Mouse (Mus musculus) naive thymus-derived CD4-positive, alpha-beta T cell, adult 2 months (primary cell): ENCODE measurements around the gene Lrrc1.

Experiments
- DNase-seq: peaks from one replicate; pipeline ENCODE4 v3.0.0-alpha.2; 2011; ENCODE audit warnings: low read depth

Gene Lrrc1

DNA sequence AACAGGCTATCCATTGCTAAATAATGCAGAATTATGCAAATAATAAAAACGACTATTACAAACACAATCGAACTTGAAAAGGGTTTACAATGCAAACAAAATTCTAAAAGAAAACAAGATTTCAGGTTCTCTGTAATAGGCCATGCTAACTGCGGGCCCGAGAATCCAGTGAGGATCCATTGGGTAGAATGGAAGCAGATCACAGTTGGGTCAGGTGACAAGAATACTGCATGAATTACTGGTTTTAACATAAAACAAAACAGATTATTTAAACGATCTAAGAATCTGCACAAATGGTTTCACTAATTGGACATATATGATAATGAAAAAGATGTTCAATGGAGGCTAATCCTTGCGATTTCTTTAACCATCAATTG lies 42.5 kb downstream of the Lrrc1 start:
- DNase-seq: no peak

GRCm38 (mm10) chr9:77499084-77499483 lies 45.6 kb downstream of the Lrrc1 start:
- no peak for DNase-seq

- no peak for DNase-seq
Measured at GRCm38 (mm10) chr9:77498406-77498805, 46.3 kb downstream of the Lrrc1 start.

DNA sequence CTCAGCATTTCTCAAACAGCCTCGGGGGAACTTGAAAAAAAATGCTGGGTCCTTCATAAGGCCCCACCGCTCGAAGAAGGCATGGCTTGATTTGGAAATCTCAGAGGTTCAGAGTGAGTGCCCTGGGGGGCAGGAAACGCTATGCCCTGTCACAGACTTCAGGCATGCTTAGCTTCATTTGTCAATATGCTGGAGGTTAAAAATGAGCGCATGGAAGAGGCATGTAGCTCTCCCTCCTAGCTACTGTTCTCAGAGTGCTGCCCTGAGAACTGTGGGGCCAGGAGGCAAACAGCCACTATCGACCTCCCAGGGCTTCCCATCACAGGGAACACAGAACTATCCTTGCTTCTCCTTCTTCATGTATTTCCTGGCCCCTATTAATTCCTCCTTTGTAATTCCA lies 47.5 kb downstream of the Lrrc1 start:
- peak; percentile 30 for DNase-seq

GRCm38 (mm10) chr9:77496540-77497062 lies 48.1 kb downstream of the Lrrc1 start:
- peak; percentile 46 for DNase-seq

DNA sequence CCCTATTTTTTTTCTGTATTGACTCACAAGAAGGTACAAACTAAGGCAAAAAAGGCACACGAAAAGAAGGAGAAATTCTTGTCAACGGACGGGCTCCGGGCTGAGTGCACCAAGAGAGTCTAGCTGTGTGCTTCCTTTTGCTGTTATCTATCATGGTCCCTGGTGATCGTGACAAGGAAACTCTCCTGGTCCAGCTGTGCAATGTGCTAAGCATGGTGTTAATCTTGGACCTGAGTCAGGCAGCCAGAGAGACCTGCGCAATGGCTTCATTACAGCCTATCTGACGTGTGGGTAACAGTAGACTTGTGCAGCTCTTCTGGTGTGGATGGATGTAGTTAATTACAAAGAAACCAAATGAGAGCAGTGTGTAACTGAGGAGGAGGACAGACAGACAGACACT lies 50.4 kb downstream of the Lrrc1 start:
- no peak for DNase-seq

DNA sequence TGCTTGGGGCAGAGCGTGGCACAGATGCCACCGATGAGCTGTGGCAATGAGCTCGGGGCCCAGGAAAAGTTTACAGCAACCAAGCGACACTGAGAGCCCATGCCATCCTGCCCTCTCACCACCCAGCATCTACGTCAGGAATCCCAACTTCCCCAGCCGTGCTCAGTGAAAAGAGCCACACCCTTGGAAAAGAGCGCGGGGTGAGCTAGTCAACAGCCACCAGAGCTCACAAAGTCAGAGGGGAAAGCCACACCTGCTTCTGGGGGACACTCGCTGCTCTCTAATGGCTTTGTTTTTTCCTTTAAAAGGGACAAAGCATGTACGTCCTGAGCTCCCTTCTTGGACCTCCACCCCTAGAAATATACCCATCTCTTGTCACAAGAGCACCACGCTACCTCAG lies 56.1 kb downstream of the Lrrc1 start:
- no peak for DNase-seq

- DNase-seq: no peak
Measured at GRCm38 (mm10) chr9:77487427-77487826, 57.2 kb downstream of the Lrrc1 start.

DNA sequence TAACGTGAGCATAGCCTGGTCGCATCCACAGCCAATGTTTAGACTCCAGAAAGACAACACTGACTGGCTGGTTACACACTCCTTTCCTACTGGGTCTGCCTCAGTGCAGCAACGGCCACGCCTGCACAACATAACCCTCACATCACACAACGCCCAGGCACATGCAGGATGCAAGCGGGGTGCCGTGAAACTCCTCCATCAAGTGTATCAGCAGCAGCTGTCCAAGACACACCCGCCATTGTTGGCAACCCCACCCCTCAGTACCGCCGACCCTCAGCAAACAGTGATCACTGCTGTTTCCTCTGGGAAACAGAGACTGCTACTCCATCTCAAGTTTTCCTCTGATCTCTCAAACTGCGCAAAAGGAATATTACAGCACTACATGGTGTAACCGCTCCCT lies 58.8 kb downstream of the Lrrc1 start:
- DNase-seq: no peak

GRCm38 (mm10) chr9:77484751-77485150 lies 59.9 kb downstream of the Lrrc1 start:
- DNase-seq: no peak

DNA sequence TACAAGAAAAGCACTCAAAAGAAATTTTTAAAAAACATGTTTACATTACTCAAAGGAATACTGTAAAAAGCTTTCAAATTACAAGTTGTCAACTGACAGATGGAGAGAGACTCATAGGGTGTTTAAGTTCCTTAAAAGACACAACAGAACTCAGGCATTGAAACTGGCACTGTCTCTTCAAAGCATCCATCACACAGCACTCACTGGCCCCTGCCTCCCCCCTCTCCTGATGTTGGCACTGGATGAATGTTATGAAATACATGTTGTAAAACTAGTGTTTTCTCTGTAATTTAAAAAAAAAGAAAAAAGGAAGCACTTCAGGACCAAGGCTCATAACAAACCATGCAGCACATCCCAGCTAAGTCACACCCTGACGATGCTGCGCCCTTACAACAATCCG lies 61.1 kb downstream of the Lrrc1 start:
- no peak for DNase-seq

DNA sequence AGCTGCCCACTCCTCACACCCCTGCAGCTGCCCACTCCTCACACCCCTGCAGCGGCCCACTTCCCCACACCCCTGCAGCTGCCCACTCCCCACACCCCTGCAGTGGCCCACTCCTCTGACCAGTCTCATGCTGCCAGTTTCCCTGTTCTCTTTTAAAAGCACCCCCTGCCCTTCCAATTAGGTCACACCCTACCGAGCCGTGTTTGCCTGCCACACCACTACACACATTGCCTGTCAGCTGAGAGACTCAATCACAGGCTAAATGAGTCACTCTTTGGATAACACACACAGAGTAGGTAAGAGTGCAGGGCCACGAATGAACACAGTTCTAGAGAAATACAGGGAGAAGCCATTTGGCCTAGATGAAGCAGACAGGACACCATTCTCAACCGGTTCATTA lies 62.4 kb downstream of the Lrrc1 start:
- no peak for DNase-seq

DNA sequence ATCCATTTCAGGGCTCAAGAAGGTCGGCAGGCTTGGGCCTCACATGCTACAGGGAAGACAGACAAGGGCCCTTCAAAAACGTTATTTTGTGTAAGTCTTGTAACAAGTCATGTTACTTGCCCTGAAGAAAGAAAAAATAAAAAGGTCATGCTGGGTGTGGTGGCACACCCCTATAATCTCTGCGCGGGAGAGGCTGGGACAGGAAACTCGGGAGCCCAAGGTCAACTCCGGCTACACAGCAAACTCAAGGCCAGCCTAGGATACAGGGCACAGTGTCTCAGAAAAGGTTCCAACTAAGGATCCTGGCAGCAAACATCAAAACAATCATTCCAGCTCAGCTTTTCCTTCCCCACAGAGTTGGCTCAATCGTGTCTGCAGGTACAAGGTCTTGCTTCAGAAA lies 63.3 kb downstream of the Lrrc1 start:
- no peak for DNase-seq

GRCm38 (mm10) chr9:77480574-77481319 lies 63.9 kb downstream of the Lrrc1 start:
- no peak for DNase-seq

DNA sequence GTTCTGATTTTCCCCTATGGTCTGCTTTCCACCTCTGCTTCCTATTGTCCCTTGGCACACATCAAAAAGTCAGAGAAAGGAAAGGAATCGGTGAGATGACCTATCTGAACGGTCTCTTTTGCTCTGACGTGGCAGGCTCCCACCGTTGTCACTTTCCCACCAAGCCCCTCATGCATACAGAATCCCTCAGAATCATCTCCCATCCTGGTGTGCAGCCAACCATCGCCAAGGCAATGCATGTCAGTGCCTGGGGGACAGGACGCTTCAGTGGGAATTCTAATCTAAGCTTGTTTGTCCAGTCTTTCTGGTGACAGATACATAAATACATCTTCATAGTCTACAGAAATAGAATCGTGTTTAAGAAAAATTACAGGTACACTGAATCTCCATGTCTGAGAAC lies 64.7 kb downstream of the Lrrc1 start:
- no peak for DNase-seq

GRCm38 (mm10) chr9:77478166-77478920 lies 66.3 kb downstream of the Lrrc1 start:
- no peak for DNase-seq

DNA sequence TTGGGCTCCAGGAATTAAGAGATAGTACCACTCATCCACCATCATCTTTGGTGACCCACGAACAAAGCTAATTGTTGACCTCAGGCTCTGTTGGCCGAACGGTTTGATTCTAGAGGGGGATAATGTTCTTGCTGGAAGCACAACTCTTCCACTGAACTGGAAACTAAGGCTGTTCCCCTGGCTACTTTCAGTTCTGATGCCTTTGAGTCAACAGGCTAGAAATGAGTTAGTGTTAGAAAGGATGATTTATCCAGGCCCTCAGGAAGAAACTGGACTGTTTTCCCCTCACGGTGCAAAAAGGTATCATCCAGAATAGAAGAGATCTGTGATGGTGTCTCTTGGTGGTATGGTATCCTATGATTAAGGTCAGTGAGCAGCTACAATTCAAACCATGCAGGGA lies 70.1 kb downstream of the Lrrc1 start:
- DNase-seq: no peak

GRCm38 (mm10) chr9:77472557-77472956 lies 72.1 kb downstream of the Lrrc1 start:
- no peak for DNase-seq

DNA sequence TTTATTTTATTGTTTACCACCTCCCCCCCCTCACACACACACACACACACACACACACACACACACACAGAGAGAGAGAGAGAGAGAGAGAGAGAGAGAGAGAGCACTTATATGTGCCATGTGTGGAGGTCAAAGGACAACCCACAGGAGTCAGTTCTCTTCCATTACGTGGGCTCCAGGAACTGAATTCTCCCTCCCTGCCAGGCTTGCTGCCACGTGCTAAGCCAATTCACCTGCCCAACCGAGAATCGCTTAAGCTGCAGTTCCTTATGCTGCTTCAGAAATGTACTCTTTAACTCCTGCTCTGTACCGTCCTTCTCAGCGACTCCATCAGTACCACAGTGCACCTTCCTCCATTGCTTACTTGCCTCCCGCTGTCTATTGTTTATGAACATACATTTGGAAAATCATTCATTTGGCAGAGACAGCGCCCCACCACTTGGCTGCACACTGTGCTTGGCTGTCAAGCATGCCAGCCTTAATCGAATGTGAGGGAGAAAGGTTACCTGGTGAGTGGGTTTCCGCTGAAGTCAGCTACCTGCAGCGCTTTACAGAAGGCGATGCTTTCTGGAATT lies 72.9 kb downstream of the Lrrc1 start:
- DNase-seq: no peak

- peak; percentile 74 for DNase-seq
Measured at GRCm38 (mm10) chr9:77469791-77470607, 74.7 kb downstream of the Lrrc1 start.

- peak; percentile 66 for DNase-seq
Measured at GRCm38 (mm10) chr9:77466926-77467325, 77.7 kb downstream of the Lrrc1 start.

DNA sequence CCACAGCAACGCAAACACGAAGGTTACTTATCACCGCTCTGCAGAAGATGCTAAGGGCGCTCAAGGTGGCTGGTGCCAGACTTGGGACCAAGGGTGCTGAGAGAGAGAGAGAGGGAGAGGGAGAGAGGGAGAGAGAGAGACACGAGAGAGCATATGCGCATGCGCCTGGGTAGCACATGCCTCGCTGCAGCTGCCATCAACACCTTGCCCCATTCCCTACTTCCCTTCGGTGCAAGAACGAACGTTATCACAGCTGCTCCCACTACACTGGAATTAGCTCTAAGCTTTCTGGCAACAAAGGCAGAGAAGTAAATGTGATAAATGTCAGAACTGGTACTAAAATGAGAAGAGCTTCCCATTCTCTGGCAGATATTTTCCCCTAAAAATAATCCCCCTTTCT lies 79.3 kb downstream of the Lrrc1 start:
- DNase-seq: no peak
